Mouse (Mus musculus) gastrocnemius, postnatal 25 days (tissue): ENCODE data around the gene Wdr66. TPM values are rescaled to one million over a fixed set of nuclear protein-coding genes. Genes with fewer than 3 reads are reported as not detected.

Experiments used
- DNase-seq: peaks from one replicate; pipeline ENCODE4 v3.0.0; 2022
- total RNA-seq, 2 experiments: library from RNA; stranded (reverse); gene quantifications; 1 replicate in 1 of 2; 2 replicates in 1 of 2; pipeline ENCODE4 v1.2.3; 2021

Wdr66 gene
- total RNA-seq, 2 experiments from 2014 or later, result 1.1 to 1.9 TPM

DNA sequence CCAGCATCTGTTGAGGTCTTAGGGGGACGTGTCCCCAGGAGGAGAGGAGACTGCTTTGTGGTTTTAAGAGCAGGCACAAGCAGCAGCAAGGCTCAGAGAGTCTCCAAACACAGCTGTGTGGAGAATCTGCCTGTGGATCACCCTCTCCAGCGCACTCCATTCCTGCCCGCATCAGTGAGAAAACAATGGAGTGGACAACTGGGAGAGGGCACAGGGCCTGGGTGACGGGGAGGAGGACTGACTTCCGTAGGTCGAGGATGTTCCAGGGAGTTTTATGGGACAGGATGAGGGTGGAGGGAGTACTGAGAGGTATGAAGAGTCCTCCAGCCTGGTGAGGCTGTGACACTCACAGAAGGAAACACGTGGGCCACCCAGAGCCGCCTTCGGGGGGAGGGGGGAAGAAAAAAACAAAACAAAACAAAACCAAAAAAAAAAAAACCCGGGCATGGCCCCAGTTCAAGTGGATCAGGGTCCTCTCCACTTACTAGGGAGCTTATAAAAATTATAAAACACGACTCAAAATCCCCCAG is 62.0 kb downstream of the Wdr66 start:
- no peak for DNase-seq

DNA sequence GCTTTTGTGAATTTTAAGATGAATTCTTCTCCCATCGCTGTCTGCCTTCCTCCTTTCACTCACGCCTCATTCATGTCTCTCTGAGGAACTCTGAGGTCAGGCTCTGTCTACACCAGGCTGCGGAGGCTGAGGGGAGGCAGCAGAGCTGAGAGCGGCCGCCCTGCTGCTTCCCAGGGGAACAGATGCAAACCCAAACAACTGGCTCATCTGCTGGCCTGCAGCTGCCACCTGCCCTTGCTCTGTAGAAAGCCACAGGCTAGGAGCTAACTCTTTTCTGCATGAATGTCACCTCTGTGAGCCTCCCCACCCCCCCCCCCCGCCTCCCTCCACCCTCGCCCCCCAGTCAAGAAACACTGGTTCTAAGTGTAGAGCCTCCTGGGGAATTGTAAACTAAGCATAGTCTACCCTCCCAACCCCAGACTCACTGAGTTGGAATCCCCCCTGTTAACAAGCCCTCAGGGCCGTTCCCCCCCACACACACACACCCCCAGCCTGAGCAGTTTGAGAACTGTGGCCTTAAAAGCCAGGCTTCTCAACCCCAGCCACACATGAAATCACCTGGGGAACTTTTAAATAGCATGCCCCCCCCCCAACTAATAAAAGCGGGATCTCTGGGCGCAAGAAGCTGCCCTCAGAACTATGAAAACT is 63.4 kb downstream of the Wdr66 start:
- DNase-seq, result no peak

GRCm38 (mm10) chr5:123317992-123318391 is 66.1 kb downstream of the Wdr66 start:
- no peak for DNase-seq

DNA sequence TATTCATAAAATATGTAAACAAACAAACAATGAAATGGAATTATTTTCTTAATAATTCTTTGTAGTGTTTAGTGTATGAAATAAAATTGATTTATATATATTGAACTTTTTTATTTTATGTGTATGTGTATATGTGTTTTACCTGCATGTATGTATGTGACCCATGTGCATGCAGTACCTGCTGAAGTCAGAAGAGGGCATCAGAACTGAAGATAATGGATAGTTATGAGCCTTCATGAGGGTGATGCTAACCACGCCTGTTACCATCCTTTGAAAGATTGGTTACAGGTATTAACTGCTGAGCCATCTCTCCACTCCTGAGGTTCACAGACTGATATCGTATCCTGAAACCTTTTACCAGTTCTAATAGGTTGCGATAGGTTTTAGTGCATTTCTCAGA is 68.2 kb downstream of the Wdr66 start:
- no peak for DNase-seq

- no peak for DNase-seq
These were observed 72.3 kb downstream of the Wdr66 start for GRCm38 (mm10) chr5:123324242-123324641.

- peak; percentile 52 for DNase-seq
These were observed 74.3 kb downstream of the Wdr66 start for GRCm38 (mm10) chr5:123326006-123326750.

DNA sequence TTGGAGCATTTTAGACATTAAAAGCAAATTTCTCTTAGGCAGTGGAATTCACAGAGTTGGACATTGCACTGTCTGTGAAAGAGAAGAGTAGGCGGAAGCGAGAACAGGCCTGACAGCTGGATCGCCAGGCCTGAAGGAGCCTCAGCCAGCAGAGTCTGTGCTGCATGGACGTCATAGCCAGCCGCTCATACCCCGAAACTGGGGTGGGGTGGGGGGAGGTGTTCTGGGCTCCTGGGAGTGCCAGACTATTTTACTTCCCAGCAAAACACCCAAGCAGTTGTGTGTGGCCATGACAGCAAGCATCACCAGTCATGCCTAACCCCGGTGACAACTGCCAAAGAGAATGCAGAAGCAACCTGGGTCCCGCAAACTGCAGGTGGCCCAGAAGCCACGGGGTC is 74.8 kb downstream of the Wdr66 start:
- peak; percentile 49 for DNase-seq

- no peak for DNase-seq
These were observed 75.8 kb downstream of the Wdr66 start for GRCm38 (mm10) chr5:123327686-123328085.

GRCm38 (mm10) chr5:123333566-123333965 is 81.7 kb downstream of the Wdr66 start:
- no peak for DNase-seq

DNA sequence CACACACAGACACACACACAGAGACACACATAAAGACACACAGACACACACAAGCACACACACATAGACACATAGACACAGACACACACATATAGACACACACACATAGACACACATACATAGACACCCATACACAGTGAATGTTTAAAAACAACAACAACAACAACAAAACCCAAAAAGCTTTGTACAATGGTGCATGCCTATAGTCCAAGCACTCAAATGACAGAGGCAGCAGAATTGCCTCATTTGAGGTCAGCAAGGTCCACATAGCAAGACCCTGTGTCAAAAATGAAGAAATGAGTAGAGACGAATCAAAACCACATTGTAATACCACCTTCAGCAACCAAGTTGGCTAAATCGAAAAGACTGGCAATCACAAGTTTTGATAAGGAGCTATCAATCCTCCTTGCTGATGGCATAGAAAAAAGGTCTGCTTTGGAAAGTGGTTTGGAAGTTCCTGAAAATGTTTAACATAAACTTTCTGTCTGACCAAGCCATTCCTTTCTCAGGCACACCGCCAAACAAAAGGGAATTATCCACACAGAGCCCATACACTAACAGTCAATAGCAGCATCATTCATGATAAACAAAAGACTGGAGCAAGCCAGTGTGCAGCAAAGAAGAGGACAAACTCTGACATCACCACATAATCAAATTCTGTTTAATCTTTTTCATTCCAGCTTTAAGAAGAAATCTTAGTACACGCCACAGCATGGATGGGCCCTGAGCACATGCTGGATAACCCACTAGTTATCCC is 84.5 kb downstream of the Wdr66 start:
- DNase-seq, result no peak

GRCm38 (mm10) chr5:123338463-123338862 is 86.6 kb downstream of the Wdr66 start:
- DNase-seq, result no peak

DNA sequence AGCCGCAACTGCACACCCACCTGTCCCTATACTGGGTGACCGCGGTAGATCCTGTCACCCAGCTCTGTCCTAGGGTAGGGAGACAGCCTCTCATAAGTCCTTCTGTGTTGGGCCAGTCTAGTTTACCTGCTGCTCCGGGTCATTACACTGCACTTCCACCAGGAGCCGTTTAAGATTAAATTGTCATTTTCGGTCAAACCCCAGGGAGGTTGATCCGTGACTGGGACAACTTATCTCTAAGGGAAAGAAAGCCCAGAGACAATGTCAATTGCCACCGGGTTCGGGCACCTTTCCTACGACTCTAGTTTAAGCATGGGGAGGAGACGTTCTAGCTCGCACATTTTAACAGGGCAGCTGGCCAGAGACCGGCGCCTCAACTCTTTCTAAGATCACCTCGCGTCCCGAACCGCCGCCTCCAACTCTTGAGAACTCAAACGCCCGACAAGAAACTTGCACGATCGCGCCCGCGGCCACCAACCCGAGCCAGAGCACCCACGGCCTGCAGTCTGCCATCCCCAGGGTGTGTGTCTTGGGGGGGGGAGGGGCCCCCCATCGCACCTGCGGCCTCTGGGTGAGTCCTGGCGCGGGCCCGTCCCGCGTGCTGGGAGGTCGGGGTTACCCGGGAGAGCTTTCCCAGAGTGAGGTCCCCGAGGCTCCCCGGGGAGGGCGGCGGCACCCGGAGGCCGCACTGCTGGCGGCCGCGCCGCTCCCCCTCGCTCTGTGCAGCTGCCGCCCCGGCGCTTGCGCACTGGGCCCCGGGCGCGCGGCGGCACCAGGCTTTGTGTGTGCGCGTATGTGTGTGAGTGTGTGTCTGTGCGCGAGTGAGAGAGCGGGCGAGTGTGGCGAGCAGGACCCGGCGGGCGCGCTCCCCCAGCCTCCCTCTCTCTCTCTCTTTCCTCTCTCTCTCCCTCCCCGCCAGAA is 92.1 kb downstream of the Wdr66 start, which contains the start of gene Bcl7a:
Gene Bcl7a (plus strand): TSS at position 128 of the 921 bp plus-strand sequence.
- DNase-seq, result peak; percentile 90

GRCm38 (mm10) chr5:123344628-123344962 is 92.7 kb downstream of the Wdr66 start:
- DNase-seq, result no peak

GRCm38 (mm10) chr5:123344963-123345852 is 93.3 kb downstream of the Wdr66 start:
- DNase-seq, result peak; percentile 71

GRCm38 (mm10) chr5:123345853-123346654 is 94.2 kb downstream of the Wdr66 start:
- DNase-seq, result peak; percentile 76

GRCm38 (mm10) chr5:123346701-123347270 is 94.9 kb downstream of the Wdr66 start:
- no peak for DNase-seq

DNA sequence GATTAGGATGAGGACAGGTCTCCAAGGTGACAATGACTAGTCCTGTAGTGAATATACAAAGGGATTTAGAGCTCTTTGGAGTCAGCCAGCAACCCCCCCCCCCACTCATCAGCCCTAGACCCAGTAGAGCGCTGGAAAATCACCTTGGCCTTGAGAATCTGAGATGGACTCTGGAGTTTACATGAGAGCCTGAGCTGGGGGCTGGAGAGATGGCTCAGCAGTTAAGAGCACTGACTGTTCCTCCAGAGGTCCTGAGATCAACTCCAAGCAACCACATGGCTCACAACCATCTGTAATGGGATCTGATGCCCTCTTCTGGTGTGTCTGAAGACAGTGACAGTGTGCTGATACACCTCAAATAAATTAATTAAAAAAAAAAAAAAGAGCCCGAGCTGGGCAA is 96.1 kb downstream of the Wdr66 start:
- DNase-seq, result no peak

- peak; percentile 32 for DNase-seq
These were observed 98.5 kb downstream of the Wdr66 start for GRCm38 (mm10) chr5:123350386-123350785.

GRCm38 (mm10) chr5:123355918-123356317 is 104.0 kb downstream of the Wdr66 start:
- no peak for DNase-seq
